Mouse (Mus musculus) limb, embryonic 12.5 days (tissue): ENCODE results near the gene Focad. TPM values are rescaled to one million over a fixed set of nuclear protein-coding genes. Genes with fewer than 3 reads are reported as not detected.

Experiments used
- ATAC-seq: fragments of 200-750 bp; cut with Nextera tagmentation; 2 replicates; pipeline ENCODE4 v1.8.0; 2017; ENCODE audit warnings: low read depth, moderate TSS enrichment; ENCODE audit not compliant: insufficient number of reproducible peaks, insufficient read depth, low FRiP score, low TSS enrichment
- H3K27ac ChIP-seq: fragments of 300-500 bp; sonication (generic); 2 replicates; pipeline ENCODE4 v1.5.1; 2016; ENCODE audit warnings: mild to moderate bottlenecking, moderate library complexity
- H3K27me3 ChIP-seq: fragments of 300-500 bp; sonication (generic); 2 replicates; pipeline ENCODE4 v1.6.1; 2016; ENCODE audit warnings: mild to moderate bottlenecking, moderate library complexity
- H3K36me3 ChIP-seq: fragments of 300-500 bp; sonication (generic); 2 replicates; pipeline ENCODE4 v1.6.1; 2016; ENCODE audit warnings: mild to moderate bottlenecking, moderate library complexity
- H3K4me1 ChIP-seq: fragments of 300-500 bp; sonication (generic); replicated peaks from 2 replicates; pipeline ENCODE4 v1.6.1; 2016
- H3K4me2 ChIP-seq: fragments of 300-500 bp; sonication (generic); 2 replicates; pipeline ENCODE4 v1.6.1; 2016; ENCODE audit warnings: mild to moderate bottlenecking, moderate library complexity
- H3K4me3 ChIP-seq: fragments of 300-500 bp; sonication (generic); replicated peaks from 2 replicates; pipeline ENCODE4 v1.5.1; 2016; ENCODE audit warnings: mild to moderate bottlenecking
- H3K9ac ChIP-seq: fragments of 300-500 bp; sonication (generic); replicated peaks from 2 replicates; pipeline ENCODE4 v1.6.1; 2016; ENCODE audit warnings: mild to moderate bottlenecking, moderate library complexity
- H3K9me3 ChIP-seq: fragments of 300-500 bp; sonication (generic); 2 replicates; pipeline ENCODE4 v1.6.1; 2016; ENCODE audit warnings: mild to moderate bottlenecking, moderate library complexity
- WGBS: fragments of 180-500 bp; shearing (Covaris S2); methylation state at CpG from one replicate; pipeline ENCODE4 v1.1.7; 2016; 5-methylcytosine and 5-hydroxymethylcytosine counted together
- polyA plus RNA-seq: library from polyadenylated mRNA; unstranded; fragments of >200 nt; fragmentation: Nextera tagmentation; extraction: Ambion mirVana; gene quantifications from 2 replicates; pipeline ENCODE4 v1.2.1, GENCODE M21; 2016

Focad gene
- polyA plus RNA-seq, 1 experiment from 2014 or later: 13.7 TPM

DNA sequence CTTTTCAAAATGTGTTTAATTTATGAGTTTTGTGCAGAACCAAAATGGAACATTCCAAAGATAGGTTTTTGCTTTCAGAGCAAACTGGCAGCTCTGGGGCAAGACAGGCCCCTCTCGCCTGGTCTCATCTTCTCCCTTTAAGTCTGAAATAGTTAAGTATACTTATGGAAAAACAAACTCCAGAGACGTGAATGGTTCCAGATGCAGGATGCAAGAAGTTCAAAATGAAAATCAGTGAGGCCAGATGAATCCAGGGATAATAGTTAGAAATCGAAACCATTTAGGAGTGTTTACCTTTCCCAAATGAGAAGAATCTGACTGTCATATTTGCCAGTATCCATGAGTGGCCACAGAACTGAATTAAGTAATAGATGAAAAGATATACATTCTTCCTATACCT lies 342.7 kb downstream of the Focad start:
- Histone ChIP-seq H3K27me3 (no peaks in the 10 kb centered on the region; the same call in 1 of the 2 replicates), H3K4me2 (no peak overlapping the region), H3K9me3 (no peaks in the 10 kb centered on the region), H3K27ac (no peak overlapping the region), H3K4me1 (peaks cover 8% of the 10 kb centered on the region), H3K36me3 (no peaks in the 10 kb centered on the region), H3K4me3 (no peak overlapping the region), H3K9ac (no peak overlapping the region)
- WGBS: 66% methylated on average over 3 of the region's 3 CpGs
- ATAC-seq: no peak

DNA sequence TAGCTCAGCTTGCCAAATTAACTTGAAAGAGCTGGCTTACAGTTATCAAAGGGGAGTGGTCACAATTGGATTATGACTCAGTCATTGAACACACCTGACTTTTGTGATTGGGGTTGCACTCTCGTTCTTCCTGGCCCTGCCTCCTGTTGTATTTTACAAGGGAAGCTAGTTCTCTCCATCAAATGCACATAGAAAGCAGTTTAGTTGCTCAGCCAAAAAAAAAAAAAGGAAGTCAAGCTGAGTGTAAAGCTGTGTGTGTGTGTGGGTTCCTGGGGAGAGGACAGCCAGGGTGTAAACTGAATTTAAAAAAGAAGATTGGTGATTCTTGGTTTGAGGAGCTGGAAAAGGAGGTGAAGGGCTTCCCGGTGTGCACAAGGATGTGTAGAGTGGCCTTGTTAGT lies 343.5 kb downstream of the Focad start:
- Histone ChIP-seq H3K4me1 (peaks cover 8% of the 10 kb centered on the region), H3K27me3 (no peaks in the 10 kb centered on the region; the same call in 1 of the 2 replicates), H3K4me3 (peak overlapping the region; percentile 44; the same call in 1 of the 2 replicates), H3K36me3 (no peaks in the 10 kb centered on the region), H3K27ac (no peak overlapping the region), H3K9me3 (no peaks in the 10 kb centered on the region), H3K9ac (no peak overlapping the region), H3K4me2 (peak overlapping the region; percentile 74; the same call in 1 of the 2 replicates)
- WGBS: 43% methylated on average over 2 of the region's 2 CpGs
- ATAC-seq: no peak

DNA sequence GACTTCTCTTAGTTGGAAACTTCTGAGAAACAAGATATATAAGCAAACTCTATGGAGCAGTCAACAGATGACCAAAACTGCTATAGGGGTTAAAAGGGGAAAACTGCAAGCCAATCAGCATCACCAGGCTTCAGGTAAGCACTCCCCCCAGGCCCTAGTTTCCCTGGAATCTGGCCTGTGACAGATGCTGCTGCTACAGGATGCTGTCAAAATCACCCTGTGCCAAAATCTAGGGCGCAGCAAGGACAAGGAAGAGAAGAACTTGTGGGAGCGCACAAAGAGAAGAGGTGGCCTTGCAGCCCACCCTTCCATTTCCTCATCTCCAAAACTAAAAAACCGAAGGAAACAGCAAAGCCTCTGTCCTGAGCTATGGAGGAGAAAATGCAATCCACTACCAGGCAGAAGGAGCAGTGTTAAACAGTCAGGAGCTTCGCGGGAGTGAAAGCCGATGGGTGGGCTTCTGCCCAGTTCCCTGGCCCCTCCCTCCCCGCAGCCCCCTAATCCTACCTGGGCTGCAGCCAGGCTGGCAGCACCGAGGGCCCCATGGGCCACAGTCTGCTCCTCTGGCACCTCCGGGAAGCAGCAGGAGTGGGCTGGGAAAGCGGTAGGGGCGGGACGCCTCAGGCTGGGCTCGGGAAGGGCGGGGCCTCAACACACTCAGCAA lies 344.0 kb downstream of the Focad start, which contains the start of gene Hacd4:
Gene Hacd4, minus strand, starts transcription at position 603 of the 664 bp plus-strand sequence.
- Histone ChIP-seq H3K4me2 (peak within 1 kb of the TSS; percentile 74), H3K27me3 (no peaks in the 10 kb centered on the region; the same call in 1 of the 2 replicates), H3K9ac (peak within 1 kb of the TSS; percentile 56), H3K36me3 (no peaks in the 10 kb centered on the region), H3K9me3 (no peaks in the 10 kb centered on the region), H3K4me1 (peaks cover 8% of the 10 kb centered on the region), H3K27ac (no peak within 1 kb of the TSS), H3K4me3 (peak within 1 kb of the TSS; percentile 44)
- ATAC-seq: peak; percentile 87
- WGBS: 6% methylated on average over 14 of the region's 14 CpGs

GRCm38 (mm10) chr4:88438990-88439329 lies 344.5 kb downstream of the Focad start:
- H3K27me3 ChIP-seq: no peaks in the 10 kb centered on the region; the same call in 1 of the 2 replicates
- peak overlapping the region; percentile 44 for H3K4me3 ChIP-seq
- no peak overlapping the region; the same call in 1 of the 2 replicates for H3K9ac ChIP-seq
- H3K4me1 ChIP-seq: peaks cover 8% of the 10 kb centered on the region
- H3K36me3 ChIP-seq: no peaks in the 10 kb centered on the region
- WGBS: 20% methylated on average over 4 of the region's 4 CpGs
- no peaks in the 10 kb centered on the region for H3K9me3 ChIP-seq
- ATAC-seq: no peak; the same call in 1 of the 2 replicates
- H3K4me2 ChIP-seq: peak overlapping the region; percentile 74
- H3K27ac ChIP-seq: no peak overlapping the region

- peaks cover 8% of the 10 kb centered on the region for H3K4me1 ChIP-seq
- no peaks in the 10 kb centered on the region; the same call in 1 of the 2 replicates for H3K27me3 ChIP-seq
- no peaks in the 10 kb centered on the region for H3K36me3 ChIP-seq
- H3K4me2 ChIP-seq: no peak overlapping the region
- no peak overlapping the region for H3K27ac ChIP-seq
- no peak overlapping the region for H3K9ac ChIP-seq
- WGBS: 85% methylated on average over 6 of the region's 6 CpGs
- no peaks in the 10 kb centered on the region for H3K9me3 ChIP-seq
- H3K4me3 ChIP-seq: no peak overlapping the region
- ATAC-seq: no peak
Measured at GRCm38 (mm10) chr4:88439669-88440123, 345.3 kb downstream of the Focad start.

- Histone ChIP-seq H3K27me3 (no peaks in the 10 kb centered on the region; the same call in 1 of the 2 replicates), H3K4me3 (no peak overlapping the region), H3K36me3 (no peaks in the 10 kb centered on the region), H3K4me1 (peaks cover 8% of the 10 kb centered on the region), H3K9ac (no peak overlapping the region), H3K27ac (no peak overlapping the region), H3K4me2 (no peak overlapping the region), H3K9me3 (no peaks in the 10 kb centered on the region)
- ATAC-seq: no peak
- 83% methylated on average over 7 of the region's 7 CpGs for WGBS
Measured at GRCm38 (mm10) chr4:88440814-88441213, 346.4 kb downstream of the Focad start.

- H3K36me3 ChIP-seq: no peaks in the 10 kb centered on the region
- H3K27ac ChIP-seq: no peak overlapping the region
- no peaks in the 10 kb centered on the region for H3K4me1 ChIP-seq
- 73% methylated on average over 2 of the region's 2 CpGs for WGBS
- H3K4me3 ChIP-seq: no peak overlapping the region
- no peaks in the 10 kb centered on the region for H3K27me3 ChIP-seq
- ATAC-seq: no peak
- H3K9ac ChIP-seq: no peak overlapping the region
- H3K9me3 ChIP-seq: no peaks in the 10 kb centered on the region
- no peak overlapping the region for H3K4me2 ChIP-seq
Measured at GRCm38 (mm10) chr4:88448976-88449375, 354.5 kb downstream of the Focad start.

DNA sequence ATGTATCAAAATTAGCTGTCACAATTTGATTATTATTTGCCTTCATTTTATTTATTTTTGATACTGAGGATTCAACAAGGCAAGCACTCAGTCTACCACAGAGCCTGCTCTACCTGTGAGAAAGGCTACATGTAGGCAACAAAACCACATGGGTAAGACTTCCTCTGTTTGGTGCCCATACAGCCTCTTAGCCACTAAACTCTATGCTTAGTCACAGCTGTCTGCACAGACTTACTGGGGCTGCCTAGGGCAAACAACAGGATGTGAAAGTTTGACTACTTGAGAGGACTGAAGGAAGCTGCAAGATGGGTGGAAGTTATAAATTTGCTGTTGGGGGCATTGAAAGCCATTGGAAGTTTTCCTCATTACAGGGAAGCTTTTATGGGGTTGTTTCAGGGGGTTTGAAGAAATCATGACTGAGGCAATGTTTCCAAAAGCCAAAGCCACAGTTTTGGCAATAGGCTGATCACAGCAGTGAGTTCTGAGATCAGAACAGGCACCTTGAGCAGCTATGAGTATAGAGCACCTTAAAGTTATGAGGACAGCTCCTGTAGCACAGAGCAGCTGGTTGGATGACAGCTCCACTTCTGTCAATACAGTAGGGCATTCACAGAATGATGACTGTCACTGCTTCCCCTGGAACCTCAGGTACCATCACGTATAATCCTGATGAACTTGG lies 355.8 kb downstream of the Focad start:
- no peaks in the 10 kb centered on the region for H3K4me1 ChIP-seq
- ATAC-seq: no peak
- no peaks in the 10 kb centered on the region for H3K36me3 ChIP-seq
- H3K4me3 ChIP-seq: no peak overlapping the region
- no peaks in the 10 kb centered on the region for H3K9me3 ChIP-seq
- no peak overlapping the region for H3K27ac ChIP-seq
- 92% methylated on average over 1 of the region's 1 CpGs for WGBS
- no peak overlapping the region for H3K4me2 ChIP-seq
- H3K9ac ChIP-seq: no peak overlapping the region
- H3K27me3 ChIP-seq: no peaks in the 10 kb centered on the region

GRCm38 (mm10) chr4:88458093-88458492 lies 363.7 kb downstream of the Focad start:
- Histone ChIP-seq H3K4me3 (no peak overlapping the region), H3K4me1 (0 out of 2 replicates have a peak, but pooled peaks cover 2% of the 10 kb centered on the region), H3K36me3 (no peaks in the 10 kb centered on the region), H3K4me2 (no peak overlapping the region), H3K27ac (no peak overlapping the region), H3K27me3 (no peaks in the 10 kb centered on the region), H3K9me3 (no peaks in the 10 kb centered on the region), H3K9ac (no peak overlapping the region)
- ATAC-seq: no peak
- WGBS: 96% methylated on average over 1 of the region's 1 CpGs

DNA sequence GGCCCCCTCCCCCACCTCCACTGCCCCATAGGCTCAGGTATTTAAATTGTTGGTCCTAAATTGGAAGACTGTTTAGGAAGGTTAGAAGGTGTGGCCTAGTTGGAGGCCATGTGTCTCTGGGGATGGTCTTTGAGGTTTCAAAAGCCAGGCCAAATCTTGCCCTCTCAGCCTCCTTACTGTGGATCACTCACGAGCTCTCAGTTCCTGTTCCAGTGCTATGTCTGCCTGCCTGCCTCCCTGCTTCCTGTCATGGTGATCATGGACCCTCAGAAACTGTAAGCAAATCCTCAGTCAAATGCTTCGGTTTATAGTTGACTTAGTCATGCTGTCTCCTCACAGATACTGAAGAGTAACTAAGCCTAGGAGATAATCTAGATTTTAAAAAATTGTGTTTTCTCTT lies 364.2 kb downstream of the Focad start:
- ATAC-seq: no peak
- Histone ChIP-seq H3K9ac (no peak overlapping the region), H3K36me3 (no peaks in the 10 kb centered on the region), H3K9me3 (no peaks in the 10 kb centered on the region), H3K4me2 (no peak overlapping the region), H3K4me3 (no peak overlapping the region), H3K27me3 (no peaks in the 10 kb centered on the region), H3K27ac (no peak overlapping the region), H3K4me1 (0 out of 2 replicates have a peak, but pooled peaks cover 6% of the 10 kb centered on the region)
- 79% methylated on average over 2 of the region's 2 CpGs for WGBS
